Mouse (Mus musculus): Measurements from ENCODE around the gene Actl7b. TPM values are rescaled to one million over a fixed set of nuclear protein-coding genes. Genes with fewer than 3 reads are reported as not detected.

The Actl7b gene
- polyA plus RNA-seq, 1 experiment from 2014 or later: not detected

DNA sequence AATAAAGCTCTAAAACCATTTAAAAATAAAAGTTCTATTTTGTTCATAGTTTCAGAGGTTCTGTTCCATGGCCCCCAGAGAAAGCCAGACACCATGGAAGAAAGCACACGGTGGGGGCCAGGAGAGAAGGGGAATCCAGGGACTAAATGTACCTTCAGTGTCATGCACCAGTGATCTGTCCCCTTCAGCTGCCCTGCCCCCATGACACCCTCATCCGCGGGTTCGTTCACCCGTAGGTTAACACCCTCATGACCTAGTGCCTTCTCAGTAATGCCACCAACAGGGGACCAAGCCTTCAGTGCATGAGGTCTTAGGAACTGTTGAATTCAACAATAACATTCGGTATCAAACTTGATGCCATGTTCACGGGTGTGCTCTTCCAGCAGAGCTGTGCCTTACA, 44.8 kb downstream of the Actl7b start:
- no peak overlapping the region for H3K4me2 ChIP-seq (ENCODE audit: low read length)
- H3K9me3 ChIP-seq (replicated peaks; ENCODE audit: low read length): no peaks in the 10 kb centered on the region
- H3K27ac ChIP-seq: no peak overlapping the region
- whole genome bisulfite sequencing: 45% methylated on average over 7 of the region's 7 CpGs
- TF ChIP-seq CTCF (IDR thresholded peaks at IDR 0.05; ENCODE audit: low read depth): no peak
- ATAC-seq (replicated peaks; ENCODE audit: low FRiP score, low read depth): no peak
- H3K36me3 ChIP-seq (ENCODE audit: insufficient read depth, low read length): no peaks in the 10 kb centered on the region
- H3K9ac ChIP-seq (ENCODE audit: low read depth, low read length): no peak overlapping the region
- no peaks in the 10 kb centered on the region for H3K27me3 ChIP-seq (ENCODE audit: insufficient read depth, low read length)
- DNase-seq (ENCODE audit: low spot score): no peak
- H3K4me3 ChIP-seq (replicated peaks; ENCODE audit: low read depth, low read length): no peak overlapping the region
- no peaks in the 10 kb centered on the region for H3K4me1 ChIP-seq (replicated peaks; ENCODE audit: insufficient read depth, low read length)

Other genes starting within 250 kb of the Actl7b start
- gene Gm26657, start 1.4 kb downstream of the Actl7b start, polyA plus RNA-seq (2015; fragmentation: Nextera tagmentation; extraction: Ambion mirVana): not detected in 2 replicates
- not detected in 2 replicates for gene Actl7a, start 2.0 kb upstream of the Actl7b start, polyA plus RNA-seq (2015; fragmentation: Nextera tagmentation; extraction: Ambion mirVana)
- 24.9 and 25.8 TPM in 2 replicates for gene Elp1, start 60.9 kb upstream of the Actl7b start, polyA plus RNA-seq (2015; fragmentation: Nextera tagmentation; extraction: Ambion mirVana)
- gene Fam206a, start 60.9 kb upstream of the Actl7b start, polyA plus RNA-seq (2015; fragmentation: Nextera tagmentation; extraction: Ambion mirVana): 11.5 and 12.4 TPM in 2 replicates
- gene Ctnnal1, start 123.7 kb upstream of the Actl7b start, polyA plus RNA-seq (2015; fragmentation: Nextera tagmentation; extraction: Ambion mirVana): 36.1 and 38.1 TPM in 2 replicates
- gene Tmem245, start 206.0 kb upstream of the Actl7b start, polyA plus RNA-seq (2015; fragmentation: Nextera tagmentation; extraction: Ambion mirVana): 5.6 and 6.4 TPM in 2 replicates
- 0.12 and 0.14 TPM in 2 replicates for gene Frrs1l, start 248.9 kb upstream of the Actl7b start, polyA plus RNA-seq (2015; fragmentation: Nextera tagmentation; extraction: Ambion mirVana)